8 mouse cellular contexts compared by ENCODE assay signal in genomic region chr9:81635109-81635508, GRCm38 (mm10). TPM values are rescaled to one million over a fixed set of nuclear protein-coding genes. Genes with fewer than 3 reads are reported as not detected.
DNase-seq lines count a peak whose midpoint lies in the region; ATAC-seq and TF ChIP-seq lines count a peak whose summit lies in the region.

No protein-coding gene starts in this region.

- no peak for ATAC-seq in heart, embryonic 15.5 days (replicated peaks; ENCODE audit: insufficient number of reproducible peaks, insufficient read depth, low FRiP score, low read depth)

- no peaks in the 10 kb centered on the region for H3K9me3 ChIP-seq in heart, embryonic 15.5 days (replicated peaks)

- peak overlapping the region; percentile 4; the same call in 1 of the 2 replicates for H3K4me3 ChIP-seq in left cerebral cortex, adult 2 months
- peak overlapping the region; percentile 68 for H3K4me3 ChIP-seq in heart, embryonic 15.5 days
- H3K4me3 ChIP-seq in myocyte = peak overlapping the region; percentile 87

- H3K9ac ChIP-seq in heart, embryonic 15.5 days = no peak overlapping the region

- no peak overlapping the region for H3ac ChIP-seq in myocyte (ENCODE audit: control insufficient read depth, insufficient read length)

- no peaks in the 10 kb centered on the region for H3K36me3 ChIP-seq in heart, embryonic 15.5 days
- no peaks in the 10 kb centered on the region for H3K36me3 ChIP-seq in myocyte (ENCODE audit: control insufficient read depth, insufficient read depth)

- no peak for DNase-seq in left cerebral cortex, adult 2 months (ENCODE audit: extremely low spot score in 1 of 2, low spot score in 2 of 2)
- DNase-seq in left cerebral cortex, adult 11 months (ENCODE audit: low spot score) = no peak
- DNase-seq in adrenal gland, postnatal 25 days = peak; percentile 21
- peak; percentile 42 for DNase-seq in kidney, postnatal 14 days
- DNase-seq in ovary, postnatal 14 days (ENCODE audit: low spot score) = no peak
- DNase-seq in cerebellum, adult 9-10 months = no peak

- peaks cover 22% of the 10 kb centered on the region for H3K79me2 ChIP-seq in myocyte (ENCODE audit: control insufficient read depth, insufficient read depth)

- no peak overlapping the region for H3K27ac ChIP-seq in left cerebral cortex, adult 2 months
- no peak overlapping the region for H3K27ac ChIP-seq in heart, embryonic 15.5 days

- intact Hi-C loops in left cerebral cortex, adult 2 months (cut with DNase I) = no loop called here

- WGBS in heart, embryonic 15.5 days = 6% methylated on average over 8 of the region's 8 CpGs

- TF ChIP-seq POLR2A in myocyte (IDR thresholded peaks at IDR 0.05; ENCODE audit: insufficient read length, low read depth) = no peak

- H3K4me2 ChIP-seq in heart, embryonic 15.5 days = peak overlapping the region; percentile 99
- H3K4me2 ChIP-seq in myocyte (ENCODE audit: low read depth) = peak overlapping the region; percentile 95

- peak; percentile 27 for TF ChIP-seq CTCF in left cerebral cortex, adult 2 months (IDR thresholded peaks at IDR 0.05)

- peaks cover 20% of the 10 kb centered on the region for H3K27me3 ChIP-seq in heart, embryonic 15.5 days
- no peaks in the 10 kb centered on the region for H3K27me3 ChIP-seq in myocyte (ENCODE audit: control insufficient read depth, insufficient read depth, insufficient read length)

- H3K4me1 ChIP-seq in heart, embryonic 15.5 days (replicated peaks) = peaks cover 24% of the 10 kb centered on the region

TF ChIP-seq in myocyte, 11 proteins besides CTCF, POLR2A, EP300 and RAD21:
- no peak for TF ChIP-seq CEBPB (IDR thresholded peaks at IDR 0.05; ENCODE audit: insufficient read depth, poor library complexity, severe bottlenecking)
- no peak for TF ChIP-seq MAX (IDR thresholded peaks at IDR 0.05; ENCODE audit: low read depth)
- no peak for TF ChIP-seq REST (IDR thresholded peaks at IDR 0.05; ENCODE audit: insufficient read depth, insufficient read length)
- no peak for TF ChIP-seq POLR2AphosphoS2 (IDR thresholded peaks at IDR 0.05; ENCODE audit: insufficient read length, low read depth)
- TF ChIP-seq USF1 (IDR thresholded peaks at IDR 0.05; ENCODE audit: low read depth) = no peak
- no peak for TF ChIP-seq TCF3 (IDR thresholded peaks at IDR 0.05; ENCODE audit: insufficient read length, low read depth)
- no peak for TF ChIP-seq E2F4 (IDR thresholded peaks at IDR 0.05; ENCODE audit: insufficient read depth)
- no peak for TF ChIP-seq MYOG (IDR thresholded peaks at IDR 0.05; ENCODE audit: control insufficient read depth in 1 of 3, insufficient read depth in 1 of 3, insufficient read length in 2 of 3, low read depth in 2 of 3)
- TF ChIP-seq SRF (IDR thresholded peaks at IDR 0.05; ENCODE audit: control insufficient read depth, insufficient read length, low read depth) = no peak
- no peak for TF ChIP-seq TCF12 (IDR thresholded peaks at IDR 0.05; ENCODE audit: insufficient read depth, poor library complexity, severe bottlenecking)
- no peak for TF ChIP-seq MYOD1 (IDR thresholded peaks at IDR 0.05; ENCODE audit: control insufficient read depth in 1 of 3, insufficient read length in 2 of 3, low read depth in 2 of 3)
TF ChIP-seq in myocyte: peak in this region for 0.

RNA-seq across cellular contexts. Expression of gene Htr1b, which starts 1.5 kb away (rescaled TPM):
- 10 to 100 TPM; 11.5 to 15.3 TPM for total RNA-seq in left cerebral cortex, adult 2 months (2021)
- 13.4 and 19.5 TPM in 2 replicates for total RNA-seq in adrenal gland, postnatal 25 days (2021)
- polyA plus RNA-seq in heart, embryonic 15.5 days (2015; fragmentation: Nextera tagmentation; extraction: Ambion mirVana) = 0.67 and 0.79 TPM in 2 replicates
- polyA plus RNA-seq in myocyte (2012; fragmentation: generic; extraction: Trizol) = 2.4 TPM

Comparison
In these comparisons a context has a peak if more than half of its experiments do, and no peak if none do; other contexts are left out.
1. DNase-seq: peak in adrenal gland, postnatal 25 days (single experiment) and kidney, postnatal 14 days (single experiment); none in left cerebral cortex, adult 2 months (0 of 2), left cerebral cortex, adult 11 months (single experiment), ovary, postnatal 14 days (single experiment) and cerebellum, adult 9-10 months (single experiment).
2. H3K4me3 ChIP-seq: peak in every context shown above with its lines; median percentile 87 in myocyte; 68 in heart, embryonic 15.5 days; 4 in left cerebral cortex, adult 2 months.